Comparison of ENCODE assay signal across 9 mouse cellular contexts in the genomic region with DNA sequence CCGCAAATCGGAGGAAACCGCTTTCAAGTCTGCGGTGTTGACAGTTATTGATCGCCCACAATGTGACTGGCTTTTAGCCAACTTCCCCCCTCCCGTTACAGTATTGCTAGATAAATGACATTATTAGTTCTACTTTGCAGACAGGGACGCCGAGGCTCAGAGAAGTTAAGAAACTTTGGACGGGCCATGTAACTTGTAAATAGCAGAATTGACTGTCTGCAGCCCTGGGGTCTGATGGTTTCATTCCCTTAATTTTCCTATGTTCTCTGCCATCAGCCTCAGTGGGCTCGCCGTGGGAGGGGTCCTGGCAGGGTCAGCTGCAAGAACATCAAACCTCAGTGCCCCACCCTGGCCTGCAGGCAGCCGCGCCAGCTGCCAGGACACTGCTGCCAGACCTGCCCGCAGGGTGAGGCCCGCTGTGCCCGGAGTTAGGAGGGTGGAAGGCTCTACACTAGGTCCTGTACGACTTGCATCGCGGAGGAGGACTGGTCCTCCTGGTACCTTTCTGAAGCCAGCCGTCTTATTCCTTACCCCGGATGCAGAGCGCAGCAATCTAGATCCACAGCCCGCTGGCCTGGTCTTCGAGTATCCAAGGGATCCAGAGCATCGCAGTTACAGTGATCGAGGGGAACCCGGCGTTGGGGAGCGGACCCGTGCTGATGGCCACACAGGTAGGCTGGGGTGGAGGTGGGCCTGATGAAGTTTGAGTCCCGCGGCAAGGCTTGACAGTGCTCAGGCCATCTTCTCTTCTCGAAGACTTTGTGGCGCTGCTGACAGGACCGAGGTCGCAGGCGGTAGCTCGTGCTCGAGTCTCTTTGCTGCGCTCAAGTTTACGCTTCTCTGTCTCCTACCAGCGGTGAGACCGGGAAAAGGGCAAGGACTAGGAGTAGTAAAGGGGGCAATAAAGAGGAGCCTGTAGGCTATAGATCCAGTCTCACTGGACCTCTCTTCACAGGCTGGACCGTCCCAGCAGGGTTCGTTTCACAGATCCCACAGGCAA. TPM values are rescaled to one million over a fixed set of nuclear protein-coding genes. Genes with fewer than 3 reads are reported as not detected.
A peak's percentile ranks its signal among the peaks of the same experiment; 100 is the strongest.
DNase-seq lines count a peak whose midpoint lies in the region; ATAC-seq and TF ChIP-seq lines count a peak whose summit lies in the region.
"Had no signal": no experiment of that assay in that cellular context is flagged by ENCODE, and none has a peak within 500 bp of the region (broad histone marks: within the 10 kb centered on the region; RNA-seq: fewer than 3 reads in every experiment).

TSS of gene Thpo (minus strand) at position 781 of the 1,000 bp plus-strand sequence.

- no peak for TF ChIP-seq CTCF in embryonic fibroblast, embryonic 13.5 days (IDR thresholded peaks at IDR 0.05; ENCODE audit: borderline replicate concordance, insufficient read depth, low read length)

- H3K9me3 ChIP-seq in heart, embryonic 11.5 days (replicated peaks; ENCODE audit: control insufficient read depth, low read length), result no peaks in the 10 kb centered on the region
- no peaks in the 10 kb centered on the region for H3K9me3 ChIP-seq in ES-E14 (ENCODE audit: control insufficient read depth, insufficient read depth, low read depth, low read length)
- no peaks in the 10 kb centered on the region for H3K9me3 ChIP-seq in limb, embryonic 12.5 days

- H3K4me2 ChIP-seq in heart, embryonic 11.5 days, result peak within 1 kb of the TSS; percentile 99
- peak within 1 kb of the TSS; percentile 99 for H3K4me2 ChIP-seq in limb, embryonic 12.5 days

- peak within 1 kb of the TSS; percentile 75 for H3K9ac ChIP-seq in heart, embryonic 11.5 days (ENCODE audit: low read depth, low read length)
- no peak within 1 kb of the TSS for H3K9ac ChIP-seq in ES-E14 (ENCODE audit: insufficient read depth, low read depth, low read length, poor library complexity, severe bottlenecking)
- peak within 1 kb of the TSS; percentile 78 for H3K9ac ChIP-seq in limb, embryonic 12.5 days (replicated peaks)

- in situ Hi-C loops in ES-E14 (cut with MboI; ENCODE audit: low sequenced_read_pairs in 2 of 2, unreplicated experiment in 2 of 2), result no loop called here

- peak within 1 kb of the TSS; percentile 63 for H3K4me3 ChIP-seq in heart, embryonic 11.5 days (ENCODE audit: low read depth, low read length)
- H3K4me3 ChIP-seq in ES-E14 (ENCODE audit: insufficient read depth in 1 of 2, low read depth in 1 of 2, low read length in 2 of 2, poor library complexity in 1 of 2, severe bottlenecking in 1 of 2), result peak within 1 kb of the TSS; percentile 85 to 87
- H3K4me3 ChIP-seq in embryonic fibroblast, embryonic 13.5 days (ENCODE audit: insufficient read depth, low read length), result peak within 1 kb of the TSS; percentile 44
- H3K4me3 ChIP-seq in limb, embryonic 12.5 days (replicated peaks), result peak within 1 kb of the TSS; percentile 72

- H3K36me3 ChIP-seq in heart, embryonic 11.5 days (ENCODE audit: control insufficient read depth, insufficient read depth, low read length), result no peaks in the 10 kb centered on the region
- H3K36me3 ChIP-seq in ES-E14 (ENCODE audit: control insufficient read depth, insufficient read depth, low read length, poor library complexity, severe bottlenecking), result no peaks in the 10 kb centered on the region; the same call in 1 of the 2 replicates
- H3K36me3 ChIP-seq in limb, embryonic 12.5 days, result peaks cover 12% of the 10 kb centered on the region; the same call in 1 of the 2 replicates

- ATAC-seq in heart, embryonic 11.5 days (replicated peaks; ENCODE audit: insufficient number of reproducible peaks, low FRiP score, low TSS enrichment), result no peak
- ATAC-seq in limb, embryonic 12.5 days (ENCODE audit: insufficient number of reproducible peaks, insufficient read depth, low FRiP score, low TSS enrichment, low read depth), result no peak

- DNase-seq in heart, postnatal 4 days, result no peak
- DNase-seq in ES-E14 (ENCODE audit: low read depth, low spot score), result no peak
- peak; percentile 37 for DNase-seq in retina, postnatal 1 day
- DNase-seq in urinary bladder, postnatal 36 days (ENCODE audit: low spot score in 2 of 2), result no peak
- no peak for DNase-seq in thymus, postnatal 0 days (ENCODE audit: low spot score)

- H3K27ac ChIP-seq in heart, embryonic 11.5 days (ENCODE audit: low read depth, low read length), result no peak within 1 kb of the TSS
- no peak within 1 kb of the TSS for H3K27ac ChIP-seq in ES-E14 (ENCODE audit: insufficient read depth, low read depth, low read length, poor library complexity, severe bottlenecking)
- H3K27ac ChIP-seq in embryonic fibroblast, embryonic 13.5 days (ENCODE audit: insufficient read depth, low read length), result no peak within 1 kb of the TSS
- 0 out of 2 replicates have a peak within 1 kb of the TSS, but pooled peaks have one; percentile 75 for H3K27ac ChIP-seq in limb, embryonic 12.5 days

- H3K4me1 ChIP-seq in heart, embryonic 11.5 days (ENCODE audit: control insufficient read depth, insufficient read depth, low read length), result peaks cover 6% of the 10 kb centered on the region; the same call in 1 of the 2 replicates
- peaks cover 5 to 16% of the 10 kb centered on the region in 2 experiments; a peak in 2 of 4 replicates for H3K4me1 ChIP-seq in ES-E14 (ENCODE audit: control insufficient read depth in 2 of 2, insufficient read depth in 2 of 2, low read length in 2 of 2, poor library complexity in 1 of 2)
- H3K4me1 ChIP-seq in embryonic fibroblast, embryonic 13.5 days (ENCODE audit: control insufficient read depth, insufficient read depth, low read length), result no peaks in the 10 kb centered on the region
- H3K4me1 ChIP-seq in limb, embryonic 12.5 days (replicated peaks), result peaks cover 32% of the 10 kb centered on the region

- 3% methylated on average over 45 of the region's 45 CpGs for WGBS in heart, embryonic 11.5 days (ENCODE audit: insufficient replicate concordance)
- WGBS in limb, embryonic 12.5 days, result 2% methylated on average over 45 of the region's 45 CpGs

- TF ChIP-seq POLR2A in embryonic fibroblast, embryonic 13.5 days (IDR thresholded peaks at IDR 0.05; ENCODE audit: low read depth, low read length), result no peak

- peaks cover 51% of the 10 kb centered on the region for H3K27me3 ChIP-seq in heart, embryonic 11.5 days (ENCODE audit: control insufficient read depth, insufficient read depth, low read length)
- H3K27me3 ChIP-seq in limb, embryonic 12.5 days, result peaks cover 61% of the 10 kb centered on the region

TF ChIP-seq in ES-E14, 5 proteins besides CTCF, POLR2A, EP300 and RAD21:
- TF ChIP-seq CHD2 (IDR thresholded peaks at IDR 0.05; ENCODE audit: low read depth, low read length) (no peak), ZNF384 (IDR thresholded peaks at IDR 0.05; ENCODE audit: low read depth, low read length) (no peak), HCFC1 (IDR thresholded peaks at IDR 0.05; ENCODE audit: borderline replicate concordance, insufficient read depth, low read length) (no peak), ZC3H11A (IDR thresholded peaks at IDR 0.05; ENCODE audit: borderline replicate concordance, low read depth, low read length) (no peak), MAFK (IDR thresholded peaks at IDR 0.05; ENCODE audit: insufficient read depth, low read depth, low read length) (no peak)
TF ChIP-seq in ES-E14: peak in this region for 0.

RNA-seq across cellular contexts. Expression of gene Thpo, which starts in this region (rescaled TPM):
- polyA plus RNA-seq in heart, embryonic 11.5 days (2014; fragmentation: Nextera tagmentation; extraction: Ambion mirVana), result 0.49 TPM in 1 of 2 replicates, not detected in the other
- total RNA-seq in heart, postnatal 4 days (2021), result under 1 TPM in 1 of 2 experiments, not detected in 1; 0.27 TPM
- 0.18 and 1.2 TPM in 2 replicates for total RNA-seq in ES-E14 (2012; rRNA removed)
- 0.57 and 0.98 TPM in 2 replicates for polyA plus RNA-seq in embryonic fibroblast, embryonic 13.5 days (2011; ENCODE audit: insufficient read length, low read depth, missing spikeins)
- polyA plus RNA-seq in limb, embryonic 12.5 days (2016; fragmentation: Nextera tagmentation; extraction: Ambion mirVana), result 0.48 and 0.56 TPM in 2 replicates
- polyA plus RNA-seq in thymus, postnatal 0 days (2015; fragmentation: Nextera tagmentation; extraction: Ambion mirVana), result 0.12 and 0.26 TPM in 2 replicates
- total RNA-seq: MEL had no signal
